Comparison of ENCODE assay signal across 15 mouse cellular contexts in the genomic region with DNA sequence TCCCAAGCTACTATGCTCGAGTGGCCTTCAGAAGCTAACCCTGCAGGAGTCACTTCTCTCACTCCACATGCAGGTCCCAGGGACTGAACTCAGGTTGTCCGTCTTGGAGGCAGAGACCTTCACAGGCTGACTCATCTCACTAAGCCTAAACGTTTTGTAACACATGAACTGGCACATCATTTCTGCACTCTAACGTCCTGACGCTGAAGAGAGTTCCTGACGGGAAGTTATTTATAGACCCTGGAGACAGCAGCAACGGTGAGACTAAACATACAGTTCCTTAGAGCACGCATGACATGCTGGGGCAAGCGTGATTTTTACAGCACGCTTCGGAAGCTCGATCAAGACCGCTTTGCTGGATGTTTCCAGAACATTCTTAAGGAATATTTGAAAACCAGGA. TPM values are rescaled to one million over a fixed set of nuclear protein-coding genes. Genes with fewer than 3 reads are reported as not detected.
A peak's percentile ranks its signal among the peaks of the same experiment; 100 is the strongest.
DNase-seq lines count a peak whose midpoint lies in the region; ATAC-seq and TF ChIP-seq lines count a peak whose summit lies in the region.
"Had no signal": no experiment of that assay in that cellular context is flagged by ENCODE, and none has a peak within 500 bp of the region (broad histone marks: within the 10 kb centered on the region; RNA-seq: fewer than 3 reads in every experiment).

No protein-coding gene starts in this region.

- intact Hi-C loops in heart, postnatal 36 days (cut with DNase I): no loop called here

- peaks cover 20% of the 10 kb centered on the region for H3K27me3 ChIP-seq in heart, embryonic 13.5 days (replicated peaks)
- no peaks in the 10 kb centered on the region; the same call in 1 of the 2 replicates for H3K27me3 ChIP-seq in liver, embryonic 11.5 days (replicated peaks; ENCODE audit: control insufficient read depth, insufficient read depth, low read length)
- no peaks in the 10 kb centered on the region for H3K27me3 ChIP-seq in liver, postnatal 0 days (ENCODE audit: insufficient read depth, low read length)
- H3K27me3 ChIP-seq: limb, embryonic 15.5 days had no signal

- H3K4me3 ChIP-seq in heart, embryonic 13.5 days: no peak overlapping the region
- no peak overlapping the region for H3K4me3 ChIP-seq in liver, embryonic 11.5 days (ENCODE audit: low read depth, low read length)
- no peak overlapping the region for H3K4me3 ChIP-seq in liver, postnatal 0 days (ENCODE audit: low read depth, low read length)
- peak overlapping the region; percentile 20; the same call in 1 of the 2 replicates for H3K4me3 ChIP-seq in cortical plate, adult 2 months (ENCODE audit: insufficient read depth, low read length)
- H3K4me3 ChIP-seq: erythroblast, embryonic 14.5 days; intestine, embryonic 15.5 days; limb, embryonic 15.5 days had no signal

- no peaks in the 10 kb centered on the region for H3K9me3 ChIP-seq in heart, embryonic 13.5 days
- no peaks in the 10 kb centered on the region for H3K9me3 ChIP-seq in liver, embryonic 11.5 days (ENCODE audit: control insufficient read depth, low read length)
- no peaks in the 10 kb centered on the region for H3K9me3 ChIP-seq in liver, postnatal 0 days (ENCODE audit: low read length)
- H3K9me3 ChIP-seq: intestine, embryonic 15.5 days; limb, embryonic 15.5 days had no signal

- no peaks in the 10 kb centered on the region for H3K36me3 ChIP-seq in heart, embryonic 13.5 days
- no peaks in the 10 kb centered on the region for H3K36me3 ChIP-seq in liver, embryonic 11.5 days (ENCODE audit: control insufficient read depth, insufficient read depth, low read length)
- no peaks in the 10 kb centered on the region for H3K36me3 ChIP-seq in liver, postnatal 0 days (replicated peaks; ENCODE audit: insufficient read depth, low read length)
- H3K36me3 ChIP-seq: intestine, embryonic 15.5 days; limb, embryonic 15.5 days had no signal

- ATAC-seq in heart, embryonic 13.5 days (ENCODE audit: extremely low read depth, insufficient number of reproducible peaks, low FRiP score, low TSS enrichment): peak; percentile 31; the same call in 1 of the 2 replicates
- 0 out of 2 replicates have a peak, but pooled peaks have one; percentile 13 for ATAC-seq in liver, embryonic 11.5 days (replicated peaks; ENCODE audit: low FRiP score)
- ATAC-seq in liver, postnatal 0 days: no peak
- ATAC-seq: intestine, embryonic 15.5 days had no signal

- H3K4me1 ChIP-seq in heart, embryonic 13.5 days: peaks cover 13% of the 10 kb centered on the region
- no peaks in the 10 kb centered on the region; the same call in 1 of the 2 replicates for H3K4me1 ChIP-seq in liver, embryonic 11.5 days (replicated peaks; ENCODE audit: control insufficient read depth, insufficient read depth, low read length)
- no peaks in the 10 kb centered on the region for H3K4me1 ChIP-seq in liver, postnatal 0 days (ENCODE audit: insufficient read depth)
- H3K4me1 ChIP-seq in cortical plate, adult 2 months (ENCODE audit: control insufficient read depth, insufficient read depth, low read length): peaks cover 13% of the 10 kb centered on the region
- H3K4me1 ChIP-seq: intestine, embryonic 15.5 days; limb, embryonic 15.5 days had no signal

- peak; percentile 22 for DNase-seq in cerebellum, adult 11-12 months
- DNase-seq in cerebellum, postnatal 14 days: no peak
- DNase-seq in heart, postnatal 36 days: no peak
- no peak for DNase-seq in liver, embryonic 11.5 days (ENCODE audit: low spot score)
- no peak for DNase-seq in liver, postnatal 0 days
- DNase-seq in urinary bladder, postnatal 36 days (ENCODE audit: low spot score in 2 of 2): no peak
- DNase-seq: gastrocnemius, postnatal 10 days; kidney, postnatal 10 days; layer of hippocampus, postnatal 36 days; retina, postnatal 1 day had no signal

- peak overlapping the region; percentile 34 for H3K4me2 ChIP-seq in heart, embryonic 13.5 days
- H3K4me2 ChIP-seq in liver, embryonic 11.5 days: no peak overlapping the region
- H3K4me2 ChIP-seq in liver, postnatal 0 days (ENCODE audit: low read depth, low read length): no peak overlapping the region
- H3K4me2 ChIP-seq: intestine, embryonic 15.5 days; limb, embryonic 15.5 days had no signal

- TF ChIP-seq POLR2A in cortical plate, adult 2 months (IDR thresholded peaks at IDR 0.05; ENCODE audit: extremely low read depth, insufficient read depth, low read length): no peak

- no peak overlapping the region for H3K9ac ChIP-seq in heart, embryonic 13.5 days
- no peak overlapping the region for H3K9ac ChIP-seq in liver, embryonic 11.5 days (ENCODE audit: low read depth, low read length)
- H3K9ac ChIP-seq in liver, postnatal 0 days (replicated peaks): no peak overlapping the region
- H3K9ac ChIP-seq: intestine, embryonic 15.5 days; limb, embryonic 15.5 days had no signal

- TF ChIP-seq EP300 in liver, postnatal 0 days (IDR thresholded peaks at IDR 0.05; ENCODE audit: low read depth): no peak

- 31% methylated on average over 13 of the region's 13 CpGs for WGBS in heart, embryonic 13.5 days
- 55% methylated on average over 13 of the region's 13 CpGs for WGBS in liver, embryonic 11.5 days
- WGBS in liver, postnatal 0 days (ENCODE audit: insufficient replicate concordance): 38% methylated on average over 13 of the region's 13 CpGs

- TF ChIP-seq CTCF in liver, postnatal 0 days (IDR thresholded peaks at IDR 0.05; ENCODE audit: low read depth): no peak
- TF ChIP-seq CTCF in cortical plate, adult 2 months (IDR thresholded peaks at IDR 0.05; ENCODE audit: extremely low read depth, insufficient read depth, low read length): no peak

- peak overlapping the region; percentile 56; the same call in 1 of the 2 replicates for H3K27ac ChIP-seq in heart, embryonic 13.5 days (replicated peaks)
- H3K27ac ChIP-seq in liver, embryonic 11.5 days (ENCODE audit: low read depth, low read length): no peak overlapping the region
- no peak overlapping the region for H3K27ac ChIP-seq in liver, postnatal 0 days (ENCODE audit: low read depth)
- 0 out of 2 replicates have a peak overlapping the region, but pooled peaks have one; percentile 24 for H3K27ac ChIP-seq in cortical plate, adult 2 months (ENCODE audit: insufficient read depth, low read length)
- H3K27ac ChIP-seq: intestine, embryonic 15.5 days; limb, embryonic 15.5 days had no signal

RNA-seq across cellular contexts. Expression of a gene that starts 8.6 kb away (rescaled TPM):
- polyA plus RNA-seq in heart, embryonic 13.5 days (2015; fragmentation: Nextera tagmentation; extraction: Ambion mirVana): 2.4 and 3.2 TPM in 2 replicates
- 1 to 10 TPM in 1 of 2 experiments, under 1 TPM in 1; 0.78 to 1.9 TPM for total RNA-seq in heart, postnatal 36 days (2021)
- 0.93 and 1.3 TPM in 2 replicates for polyA plus RNA-seq in liver, embryonic 11.5 days (2014; fragmentation: Nextera tagmentation; extraction: Ambion mirVana)
- 0.74 and 1.0 TPM in 2 replicates for polyA plus RNA-seq in liver, postnatal 0 days (2015; fragmentation: Nextera tagmentation; extraction: Ambion mirVana)
- polyA plus RNA-seq in cortical plate, adult 2 months (2012; rRNA removed): 521 and 601 TPM in 2 replicates

Comparison
In these comparisons a context has a peak if more than half of its experiments do, and no peak if none do; other contexts are left out.
1. H3K27ac ChIP-seq: peak in heart, embryonic 13.5 days (single experiment) and cortical plate, adult 2 months (single experiment); none in liver, embryonic 11.5 days (single experiment) and liver, postnatal 0 days (single experiment).
2. RNA of a gene that starts 8.6 kb away (polyA plus RNA-seq): 521 to 601 TPM in cortical plate, adult 2 months; 2.4 to 3.2 TPM in heart, embryonic 13.5 days, 0.93 to 1.3 TPM in liver, embryonic 11.5 days and 0.74 to 1.0 TPM in liver, postnatal 0 days; every median in the first group is over 100 times any median in the second.